Mouse (Mus musculus) frontal cortex, postnatal 10 days (tissue): Measurements from ENCODE around the gene Rpl7a.
"Not testable (repeated sequence)": the region's sequence is repeated elsewhere in the genome, so short reads cannot be mapped to it uniquely, and the experiment has no call there.

ENCODE experiments used
- DNase-seq, 2 experiments: peaks; one replicate each; pipeline ENCODE4 v3.0.0; 2022; ENCODE audit warnings: low spot score in 2 of 2, mixed read lengths in 1 of 2

Rpl7a gene

DNA sequence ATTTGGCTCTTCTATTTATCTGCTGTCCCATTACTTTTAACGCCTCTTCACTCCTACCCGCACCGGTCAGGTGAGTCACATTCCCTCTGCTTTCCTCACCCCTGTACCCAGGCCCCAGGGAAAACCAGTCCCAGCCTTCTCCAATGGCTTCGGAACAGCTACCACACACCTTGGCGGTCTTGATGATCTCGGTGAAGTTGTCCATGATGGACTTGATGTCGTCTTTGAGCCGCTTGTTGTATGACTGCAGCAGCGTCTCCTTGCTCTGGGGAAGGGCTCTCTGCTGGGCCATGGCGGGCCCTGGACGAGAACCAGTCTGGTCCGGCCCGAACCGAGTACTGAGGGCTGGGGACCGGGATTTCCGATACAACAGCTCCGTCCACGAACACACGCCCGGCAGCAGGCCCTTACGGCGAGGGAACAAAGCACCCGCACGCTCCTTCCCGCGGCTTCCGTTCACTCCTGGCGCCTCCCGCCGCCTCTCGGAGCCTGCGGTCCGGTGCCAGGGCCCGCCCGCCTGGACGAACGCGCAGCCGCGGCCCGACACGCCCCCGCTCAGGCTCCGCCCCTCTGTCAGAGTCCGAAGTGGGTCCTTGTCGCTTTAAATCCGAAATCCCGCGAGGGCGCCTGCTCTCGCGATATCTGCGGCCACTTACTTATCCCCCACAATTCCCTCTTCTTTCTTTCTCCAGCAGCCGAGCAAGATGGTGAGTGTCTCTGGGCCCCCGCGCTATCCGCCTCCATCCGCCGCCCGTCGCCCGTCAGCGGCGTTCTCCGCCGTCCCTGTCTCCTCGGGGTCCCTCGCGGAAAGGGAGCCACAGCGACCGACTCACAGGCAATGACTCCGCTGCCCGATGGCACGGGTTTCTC lies at the start of gene Rpl7a, which contains the start of gene Med22:
Gene Rpl7a (plus strand): TSS at position 641 of the 870 bp plus-strand sequence.
Gene Med22 (minus strand): TSS at position 554 of the 870 bp plus-strand sequence.
- peak; percentile 99 to 100 for DNase-seq

GRCm38 (mm10) chr2:26862856-26863255 lies 47.7 kb upstream of the Rpl7a start:
- no peak for DNase-seq

GRCm38 (mm10) chr2:26864879-26865278 lies 45.7 kb upstream of the Rpl7a start, which contains the start of gene Abo:
TSS of gene Abo (minus strand) at chr2:26864979.
- no peak for DNase-seq

DNA sequence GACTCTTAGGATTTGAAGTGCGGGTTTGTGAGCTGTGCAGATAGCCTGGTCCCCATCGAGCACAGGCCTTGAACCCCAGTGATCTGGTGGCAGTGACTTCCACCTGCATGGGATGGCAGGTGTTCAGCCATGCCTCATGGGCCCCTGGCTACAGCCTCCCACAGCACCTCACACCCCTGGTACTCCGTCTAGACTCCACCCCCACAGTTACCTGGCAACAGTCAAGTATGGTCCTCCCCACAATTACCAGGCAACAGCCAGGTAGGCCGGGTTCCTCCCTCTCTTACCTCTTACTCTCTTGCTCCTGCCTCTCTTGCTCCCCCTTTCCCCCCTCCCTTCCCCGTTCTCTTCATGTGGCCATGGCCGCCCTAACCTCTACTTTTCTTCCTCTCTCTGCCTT lies 39.9 kb upstream of the Rpl7a start:
- no peak for DNase-seq

DNA sequence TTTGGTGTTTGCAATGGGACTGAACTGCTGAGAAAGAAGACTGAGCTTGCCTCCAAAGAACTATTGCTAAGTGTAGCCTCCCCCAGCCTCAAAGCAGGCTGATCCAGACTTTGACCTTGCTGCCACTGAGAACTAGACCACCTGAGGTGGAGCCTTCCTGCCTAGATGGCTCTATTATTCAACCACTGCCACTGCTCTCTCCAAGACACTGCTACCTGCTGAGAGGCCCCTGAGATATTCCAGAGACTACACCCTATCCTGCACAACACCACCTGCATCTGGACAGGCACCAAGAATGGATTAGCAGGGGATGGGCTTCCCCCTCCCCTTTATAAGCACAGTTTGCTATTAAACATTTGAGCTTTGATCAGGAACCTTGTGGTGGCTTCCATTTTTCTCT lies 32.0 kb upstream of the Rpl7a start:
- no peak for DNase-seq

DNA sequence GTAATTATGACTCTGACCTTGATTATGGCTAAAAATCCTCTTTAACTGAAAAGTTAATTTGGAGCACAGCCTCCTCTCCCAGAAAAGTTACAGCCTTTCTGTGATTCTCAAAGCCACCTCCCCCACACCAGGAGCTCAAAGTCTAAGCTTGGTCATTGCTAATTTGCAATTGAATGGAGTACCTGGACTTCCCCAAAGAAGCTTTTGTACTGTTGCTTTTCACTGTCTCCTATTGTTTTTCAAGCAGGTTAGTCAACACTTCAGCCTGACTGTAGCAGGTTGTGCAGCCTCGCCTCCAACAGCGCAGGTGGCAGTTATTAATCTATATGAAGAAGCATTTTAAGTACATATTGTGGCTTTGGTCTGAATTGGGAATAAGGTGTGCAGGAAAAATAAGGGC lies 25.0 kb upstream of the Rpl7a start:
- DNase-seq = not testable (repeated sequence)

GRCm38 (mm10) chr2:26886170-26886569 lies 24.4 kb upstream of the Rpl7a start:
- DNase-seq = not testable (repeated sequence)

GRCm38 (mm10) chr2:26895898-26896297 lies 14.7 kb upstream of the Rpl7a start:
- no peak for DNase-seq

- no peak for DNase-seq
Observed at GRCm38 (mm10) chr2:26900731-26901130, 9.8 kb upstream of the Rpl7a start.

GRCm38 (mm10) chr2:26901834-26902400 lies 8.6 kb upstream of the Rpl7a start:
- no peak for DNase-seq

DNA sequence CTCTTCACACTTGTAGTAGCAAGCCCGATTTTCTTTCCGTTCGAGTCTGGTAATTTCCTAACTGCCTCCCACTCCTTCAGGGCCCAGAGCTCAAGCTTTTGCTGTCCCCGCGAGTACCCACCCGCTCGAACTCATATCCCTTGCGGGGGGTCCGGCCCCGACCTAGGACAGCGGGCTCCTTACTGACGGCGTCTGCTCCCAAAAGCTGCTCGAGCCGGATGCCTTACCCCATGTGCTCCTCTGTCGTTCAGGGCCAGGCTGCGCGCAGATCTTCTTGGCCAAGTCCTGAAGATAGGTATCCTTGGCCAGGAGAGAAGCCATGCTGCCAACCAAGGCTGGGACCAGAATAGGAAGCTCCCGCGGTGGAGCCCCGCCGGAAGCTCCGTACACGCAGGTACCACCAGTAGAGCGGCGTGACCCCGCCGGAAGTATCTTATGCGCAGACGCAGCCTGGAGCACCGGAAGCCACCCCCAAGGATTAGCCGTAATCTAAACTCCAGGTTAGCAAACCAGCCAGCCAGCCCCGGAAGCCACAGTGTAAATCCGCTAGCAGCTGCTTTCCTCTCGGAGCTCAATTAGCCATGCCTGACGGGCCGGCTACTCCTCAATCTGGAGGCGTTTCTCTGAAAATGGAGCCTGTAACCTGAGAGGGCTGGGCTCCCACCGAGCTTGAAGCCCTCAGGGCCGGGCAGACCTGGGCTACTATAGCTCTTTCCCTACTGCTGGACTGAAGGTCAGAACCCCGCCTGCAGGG lies 7.9 kb upstream of the Rpl7a start, which contains the start of gene Surf6:
Gene Surf6 (minus strand): TSS at position 413 of the 754 bp plus-strand sequence.
- peak; percentile 92 to 93 for DNase-seq

DNA sequence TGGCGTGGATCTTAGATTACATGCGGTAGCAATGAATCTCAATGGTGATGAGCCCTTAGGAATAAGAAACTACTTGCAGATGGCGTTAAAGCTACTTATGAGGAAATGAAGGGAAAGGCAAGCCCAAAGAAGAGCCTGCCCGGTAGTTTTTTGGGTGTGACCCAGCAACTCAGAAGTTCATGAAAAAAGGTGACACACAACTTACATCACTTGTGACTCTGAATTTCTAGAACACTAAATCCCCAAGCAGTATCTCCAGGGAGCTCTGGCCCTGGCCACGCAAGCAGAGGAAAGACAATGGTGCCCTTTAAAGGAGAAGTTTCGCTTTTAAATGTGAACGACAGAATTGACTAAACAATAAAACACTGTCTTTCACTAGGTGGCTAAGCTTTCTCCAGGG lies 7.3 kb upstream of the Rpl7a start:
- no peak for DNase-seq

DNA sequence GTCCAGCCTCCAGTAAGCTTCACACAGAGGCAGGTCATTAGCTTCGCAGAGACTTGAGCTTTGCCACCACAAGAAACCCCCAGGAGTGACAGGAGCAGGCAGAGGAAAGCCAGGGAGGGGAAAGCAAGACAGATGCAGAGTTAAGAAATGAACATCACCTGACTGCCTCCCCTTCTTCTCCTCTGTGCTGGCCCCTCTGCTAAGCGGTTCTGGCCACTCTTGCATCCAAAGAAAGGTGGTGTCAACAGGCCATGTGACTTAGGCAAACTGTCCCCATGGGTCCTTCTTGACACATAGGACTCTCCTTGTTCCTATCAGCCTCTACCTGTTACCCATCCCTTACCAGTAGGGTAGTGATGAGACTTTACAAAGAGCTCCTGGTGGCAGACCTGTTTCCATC lies 4.6 kb upstream of the Rpl7a start:
- DNase-seq = no peak

DNA sequence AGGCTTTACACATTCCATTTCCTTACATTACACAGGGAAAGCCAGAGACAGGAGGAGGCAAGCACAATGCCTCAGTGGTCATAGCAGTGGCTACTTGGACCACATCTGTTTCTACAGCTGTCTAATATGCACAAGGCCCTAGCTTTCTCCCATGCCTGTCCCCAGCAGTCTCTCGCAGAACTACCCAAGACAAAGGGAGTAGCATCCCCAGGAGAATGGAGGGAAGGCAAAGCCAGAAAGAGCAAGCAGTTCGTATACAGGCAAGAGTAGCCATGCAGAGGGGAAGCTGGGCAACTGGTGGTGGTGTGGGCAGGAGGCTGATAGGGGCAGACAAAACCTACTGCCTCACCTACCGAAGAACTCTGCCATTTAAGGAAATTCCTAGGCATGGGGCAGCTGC lies 4.1 kb upstream of the Rpl7a start:
- no peak for DNase-seq

DNA sequence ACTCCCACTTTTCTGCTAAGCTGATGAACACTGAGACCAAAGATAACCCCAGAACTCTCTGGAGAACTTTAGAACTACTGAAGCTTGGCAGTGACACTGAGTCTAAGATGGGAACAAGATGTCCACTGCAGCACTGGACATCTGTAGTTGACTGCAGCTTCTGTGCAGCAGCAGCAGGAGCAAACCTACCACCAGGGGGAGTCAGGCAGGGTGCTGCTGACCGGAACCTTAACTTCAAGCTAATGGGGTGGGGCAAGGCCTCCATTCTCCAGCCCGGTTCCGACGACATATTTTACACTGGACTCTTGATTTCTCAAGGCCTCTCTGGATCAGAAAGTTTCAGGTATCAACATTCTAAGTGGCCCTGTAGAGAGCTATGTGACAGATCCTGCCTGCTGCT lies 3.5 kb upstream of the Rpl7a start:
- DNase-seq = no peak

DNA sequence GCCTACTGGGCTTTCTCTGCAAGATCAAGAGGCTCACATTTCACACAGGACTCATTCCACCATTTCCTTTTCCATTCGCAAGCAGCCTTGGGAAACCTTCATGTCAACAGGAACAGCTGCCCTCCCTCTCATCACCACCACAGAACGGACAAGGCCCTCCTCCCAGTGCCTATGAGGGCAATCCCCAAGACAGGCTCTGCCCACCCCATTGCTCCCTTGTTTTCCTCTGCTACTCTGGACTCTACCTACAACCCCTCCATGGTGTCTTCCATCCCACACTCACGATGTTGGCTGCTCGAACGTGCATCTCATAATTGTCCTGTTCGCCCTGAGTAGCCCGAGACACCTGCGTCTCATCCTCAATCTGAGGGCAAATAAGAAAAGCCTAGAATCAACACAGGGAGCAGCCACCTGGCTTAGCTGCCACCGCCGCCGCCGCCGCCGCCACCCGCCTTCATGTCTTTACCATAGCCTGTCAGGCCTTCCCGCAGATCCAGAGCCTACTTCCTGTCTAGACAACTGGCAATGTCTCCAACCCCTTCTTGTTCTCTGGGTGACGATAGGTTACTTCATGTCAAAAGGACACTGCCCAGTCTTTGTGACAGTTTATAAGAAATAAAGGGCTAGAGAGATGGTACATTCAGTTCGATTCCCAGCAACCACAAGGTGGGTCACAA lies 1.7 kb upstream of the Rpl7a start:
- no peak for DNase-seq

DNA sequence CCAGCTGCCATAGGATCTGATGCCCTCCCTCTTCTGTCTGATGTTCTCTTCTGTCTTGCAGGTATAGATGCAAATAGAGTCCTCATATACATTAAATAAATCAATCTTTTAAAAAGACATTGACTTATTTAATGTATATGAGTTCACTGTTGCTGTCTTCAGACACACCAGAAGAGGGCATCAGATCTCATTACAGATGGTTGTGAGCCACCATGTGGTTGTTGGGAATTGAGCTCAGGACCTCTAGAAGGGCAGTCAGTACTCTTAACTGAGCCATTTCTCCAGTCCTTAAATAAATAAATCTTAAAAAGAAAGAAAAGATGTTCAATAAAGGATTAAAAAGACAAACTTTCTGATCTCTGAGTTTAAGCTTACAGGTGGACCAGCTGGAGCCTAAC lies 1.2 kb upstream of the Rpl7a start:
- DNase-seq = no peak

GRCm38 (mm10) chr2:26910994-26911765 lies 616 bp downstream of the Rpl7a start:
- peak; percentile 65 to 69 for DNase-seq

GRCm38 (mm10) chr2:26912253-26912770 lies 1.7 kb downstream of the Rpl7a start:
- no peak for DNase-seq

DNA sequence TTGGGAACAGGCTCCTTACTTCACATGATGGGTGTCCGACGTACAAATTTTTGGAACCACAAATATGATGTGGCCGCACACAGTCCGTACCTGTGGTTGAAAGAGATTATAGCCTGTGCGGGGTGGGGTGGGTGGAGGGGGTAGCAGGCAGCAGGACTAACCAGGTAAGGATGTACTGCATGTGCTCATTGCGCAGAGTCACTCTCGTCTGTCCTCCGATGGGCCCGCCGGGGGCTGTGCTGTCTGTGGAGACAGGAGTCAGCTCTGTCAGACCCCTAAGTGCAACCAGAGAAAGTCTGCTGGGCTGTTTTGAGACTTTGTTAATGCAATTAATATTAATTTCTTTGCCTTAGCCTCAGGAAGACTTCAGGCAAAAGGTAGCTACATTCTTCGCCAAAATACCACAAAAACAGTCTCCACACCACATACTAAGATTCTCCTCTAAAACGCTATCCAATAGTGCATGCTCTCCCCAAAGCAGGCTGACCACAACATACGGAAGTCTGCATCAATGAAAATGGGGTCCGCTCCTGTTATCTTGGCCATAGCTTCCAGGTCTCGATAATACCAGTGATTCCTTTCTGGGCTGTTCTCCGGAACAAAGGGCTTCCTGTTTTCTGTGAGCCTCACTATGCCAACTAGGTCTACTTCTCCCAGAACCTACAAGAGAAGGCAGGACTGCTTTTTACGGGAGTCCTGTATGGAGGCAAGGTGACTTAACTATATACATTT lies 3.0 kb downstream of the Rpl7a start:
- no peak for DNase-seq
